Comparison of ENCODE assay signal across 26 mouse cellular contexts in genomic region chr6:32021853-32022536, GRCm38 (mm10). TPM values are rescaled to one million over a fixed set of nuclear protein-coding genes. Genes with fewer than 3 reads are reported as not detected.
DNase-seq lines count a peak whose midpoint lies in the region; ATAC-seq lines count a peak whose summit lies in the region.
"Had no signal": no experiment of that assay in that cellular context is flagged by ENCODE, and none has a peak within 500 bp of the region (broad histone marks: within the 10 kb centered on the region; RNA-seq: fewer than 3 reads in every experiment).

No protein-coding gene starts in this region.

- no peak overlapping the region for H3K27ac ChIP-seq in heart, embryonic 11.5 days (ENCODE audit: low read depth, low read length)
- no peak overlapping the region for H3K27ac ChIP-seq in limb, embryonic 15.5 days
- no peak overlapping the region for H3K27ac ChIP-seq in limb, embryonic 10.5 days
- H3K27ac ChIP-seq: embryonic facial prominence, embryonic 12.5 days; forebrain, embryonic 15.5 days; heart, embryonic 13.5 days; hindbrain, embryonic 12.5 days had no signal

- no peak overlapping the region for H3K4me3 ChIP-seq in heart, embryonic 11.5 days (ENCODE audit: low read depth, low read length)
- no peak overlapping the region for H3K4me3 ChIP-seq in limb, embryonic 15.5 days
- H3K4me3 ChIP-seq in limb, embryonic 10.5 days = no peak overlapping the region
- H3K4me3 ChIP-seq: embryonic facial prominence, embryonic 12.5 days; forebrain, embryonic 15.5 days; heart, embryonic 13.5 days; hindbrain, embryonic 12.5 days had no signal

- H3K36me3 ChIP-seq in heart, embryonic 11.5 days (ENCODE audit: control insufficient read depth, insufficient read depth, low read length) = no peaks in the 10 kb centered on the region
- H3K36me3 ChIP-seq in limb, embryonic 15.5 days = no peaks in the 10 kb centered on the region
- no peaks in the 10 kb centered on the region for H3K36me3 ChIP-seq in limb, embryonic 10.5 days
- H3K36me3 ChIP-seq: embryonic facial prominence, embryonic 12.5 days; forebrain, embryonic 15.5 days; heart, embryonic 13.5 days; hindbrain, embryonic 12.5 days had no signal

- H3K9ac ChIP-seq in heart, embryonic 11.5 days (ENCODE audit: low read depth, low read length) = no peak overlapping the region
- H3K9ac ChIP-seq in limb, embryonic 15.5 days = no peak overlapping the region
- H3K9ac ChIP-seq: embryonic facial prominence, embryonic 12.5 days; forebrain, embryonic 15.5 days; heart, embryonic 13.5 days; hindbrain, embryonic 12.5 days had no signal

- no peaks in the 10 kb centered on the region; the same call in 1 of the 2 replicates for H3K4me1 ChIP-seq in heart, embryonic 11.5 days (ENCODE audit: control insufficient read depth, insufficient read depth, low read length)
- H3K4me1 ChIP-seq in limb, embryonic 15.5 days = peaks cover 12% of the 10 kb centered on the region; the same call in 1 of the 2 replicates
- H3K4me1 ChIP-seq in limb, embryonic 10.5 days = no peaks in the 10 kb centered on the region
- H3K4me1 ChIP-seq: embryonic facial prominence, embryonic 12.5 days; hindbrain, embryonic 12.5 days had no signal

- ATAC-seq in heart, embryonic 11.5 days (replicated peaks; ENCODE audit: insufficient number of reproducible peaks, low FRiP score, low TSS enrichment) = no peak
- 0 out of 2 replicates have a peak, but pooled peaks have one; percentile 3 for ATAC-seq in limb, embryonic 15.5 days (ENCODE audit: insufficient number of reproducible peaks, low FRiP score, low TSS enrichment, low read depth)
- ATAC-seq: forebrain, embryonic 15.5 days; hindbrain, embryonic 16.5 days; inflammation-experienced regulatory T-cells, adult 6 months; intestine, postnatal 0 days had no signal

- H3K4me2 ChIP-seq in heart, embryonic 11.5 days = no peak overlapping the region
- no peak overlapping the region for H3K4me2 ChIP-seq in limb, embryonic 15.5 days
- H3K4me2 ChIP-seq: embryonic facial prominence, embryonic 12.5 days; forebrain, embryonic 15.5 days; heart, embryonic 13.5 days; hindbrain, embryonic 12.5 days had no signal

- 51% methylated on average over 10 of the region's 10 CpGs for WGBS in heart, embryonic 11.5 days (ENCODE audit: insufficient replicate concordance)
- 79% methylated on average over 10 of the region's 10 CpGs for WGBS in limb, embryonic 15.5 days
- 82% methylated on average over 10 of the region's 10 CpGs for WGBS in limb, embryonic 10.5 days

- no peaks in the 10 kb centered on the region for H3K9me3 ChIP-seq in heart, embryonic 11.5 days (replicated peaks; ENCODE audit: control insufficient read depth, low read length)
- H3K9me3 ChIP-seq in limb, embryonic 15.5 days = no peaks in the 10 kb centered on the region
- no peaks in the 10 kb centered on the region for H3K9me3 ChIP-seq in limb, embryonic 10.5 days (replicated peaks)
- H3K9me3 ChIP-seq: forebrain, embryonic 15.5 days; heart, embryonic 13.5 days; hindbrain, embryonic 12.5 days had no signal

- no peaks in the 10 kb centered on the region for H3K27me3 ChIP-seq in heart, embryonic 11.5 days (ENCODE audit: control insufficient read depth, insufficient read depth, low read length)
- H3K27me3 ChIP-seq in limb, embryonic 15.5 days = no peaks in the 10 kb centered on the region
- no peaks in the 10 kb centered on the region for H3K27me3 ChIP-seq in limb, embryonic 10.5 days (ENCODE audit: low read depth, poor library complexity, severe bottlenecking)
- H3K27me3 ChIP-seq: embryonic facial prominence, embryonic 12.5 days; forebrain, embryonic 15.5 days; heart, embryonic 13.5 days; hindbrain, embryonic 12.5 days had no signal

- DNase-seq in heart, adult 18-20 months = peak; percentile 13 to 18
- DNase-seq in limb, embryonic 10.5 days (ENCODE audit: low spot score) = no peak
- DNase-seq in R1 (ENCODE audit: low read depth, low spot score) = peak; percentile 14
- DNase-seq in left cerebral cortex, adult 8-10 months (ENCODE audit: low spot score in 2 of 2) = no peak
- DNase-seq in cerebellum, adult 18-20 months = no peak
- DNase-seq: adrenal gland, adult 8-10 months; cerebellum, adult 8-10 months; cerebellum, postnatal 14 days; gastrocnemius, postnatal 14 days; kidney, adult 8-10 months had no signal

RNA-seq across cellular contexts. Expression of gene 1700012A03Rik, which starts 28.1 kb away (rescaled TPM):
- total RNA-seq in heart, adult 18-20 months (2021) = not detected
- polyA plus RNA-seq in heart, embryonic 11.5 days (2014; fragmentation: Nextera tagmentation; extraction: Ambion mirVana) = not detected in 2 replicates
- polyA plus RNA-seq in limb, embryonic 15.5 days (2015; fragmentation: Nextera tagmentation; extraction: Ambion mirVana) = not detected in 2 replicates
- not detected in 2 replicates for polyA plus RNA-seq in limb, embryonic 10.5 days (2016; fragmentation: Nextera tagmentation; extraction: Ambion mirVana)
- total RNA-seq in left cerebral cortex, adult 8-10 months (2022) = not detected
- total RNA-seq: adrenal gland, adult 8-10 months; common myeloid progenitor, adult 5-6 weeks; ES-E14; gastrocnemius, adult 18-20 months; gastrocnemius, postnatal 14 days had no signal
- polyA plus RNA-seq: embryonic facial prominence, embryonic 12.5 days; forebrain, embryonic 11.5 days; forebrain, embryonic 15.5 days; frontal cortex, adult 2 months; heart, embryonic 13.5 days; heart, postnatal 0 days; hindbrain, embryonic 12.5 days; hindbrain, embryonic 16.5 days; inflammation-experienced regulatory T-cells, adult 6 months; intestine, postnatal 0 days; kidney, embryonic 16.5 days had no signal

Comparison
In these comparisons a context has a peak if more than half of its experiments do, and no peak if none do; other contexts are left out.
1. DNase-seq: peak in heart, adult 18-20 months (2 of 2) and R1 (single experiment); none in limb, embryonic 10.5 days (single experiment), left cerebral cortex, adult 8-10 months (0 of 2) and cerebellum, adult 18-20 months (0 of 2).